Mouse (Mus musculus) neural tube, embryonic 12.5 days (tissue): ENCODE results near the gene Chic2. TPM values are rescaled to one million over a fixed set of nuclear protein-coding genes. Genes with fewer than 3 reads are reported as not detected.

Experiments
- ATAC-seq: fragments of 200-750 bp; cut with Nextera tagmentation; 2 replicates; pipeline ENCODE4 v1.8.0; 2017; ENCODE audit warnings: low read depth, mild to moderate bottlenecking, moderate TSS enrichment, moderate library complexity; ENCODE audit not compliant: low FRiP score
- H3K27ac ChIP-seq: fragments of 300-500 bp; sonication (generic); 2 replicates; pipeline ENCODE4 v1.5.1; 2016
- H3K27me3 ChIP-seq: fragments of 300-500 bp; sonication (generic); replicated peaks from 2 replicates; pipeline ENCODE4 v1.6.1; 2016; ENCODE audit warnings: mild to moderate bottlenecking
- H3K36me3 ChIP-seq: fragments of 300-500 bp; sonication (generic); 2 replicates; pipeline ENCODE4 v1.6.1; 2016; ENCODE audit warnings: mild to moderate bottlenecking
- H3K4me1 ChIP-seq: fragments of 300-500 bp; sonication (generic); 2 replicates; pipeline ENCODE4 v1.6.1; 2016
- H3K4me2 ChIP-seq: fragments of 300-500 bp; sonication (generic); replicated peaks from 2 replicates; pipeline ENCODE4 v1.6.1; 2016; ENCODE audit warnings: mild to moderate bottlenecking
- H3K4me3 ChIP-seq: fragments of 300-500 bp; sonication (generic); 2 replicates; pipeline ENCODE4 v1.5.1; 2016
- H3K9ac ChIP-seq: fragments of 300-500 bp; sonication (generic); 2 replicates; pipeline ENCODE4 v1.6.1; 2016; ENCODE audit warnings: mild to moderate bottlenecking
- H3K9me3 ChIP-seq: fragments of 300-500 bp; sonication (generic); 2 replicates; pipeline ENCODE4 v1.6.1; 2016; ENCODE audit warnings: mild to moderate bottlenecking
- WGBS: fragments of 180-500 bp; shearing (Covaris S2); methylation state at CpG from one replicate; pipeline ENCODE4 v1.1.7; 2016; 5-methylcytosine and 5-hydroxymethylcytosine counted together
- polyA plus RNA-seq: library from polyadenylated mRNA; unstranded; fragments of >200 nt; fragmentation: Nextera tagmentation; extraction: Ambion mirVana; gene quantifications from 2 replicates; pipeline ENCODE4 v1.2.1, GENCODE M21; 2016

Chic2 gene
- polyA plus RNA-seq, 1 experiment from 2014 or later = 53.6 TPM

- Histone ChIP-seq H3K4me3 (peak within 1 kb of the TSS; percentile 39), H3K27me3 (peaks cover 91% of the 10 kb centered on the region), H3K4me1 (peaks cover 61% of the 10 kb centered on the region), H3K9me3 (no peaks in the 10 kb centered on the region), H3K4me2 (peak within 1 kb of the TSS; percentile 65), H3K36me3 (no peaks in the 10 kb centered on the region), H3K9ac (peak within 1 kb of the TSS; percentile 56), H3K27ac (no peak within 1 kb of the TSS)
- under 1% methylated on average over 40 of the region's 41 CpGs for WGBS
- ATAC-seq = peak; percentile 54
These were observed 30.9 kb upstream of the Chic2 start, which contains the start of gene Gsx2 for GRCm38 (mm10) chr5:75075383-75075941. Gene Gsx2, plus strand, starts transcription at chr5:75075601.

- H3K4me2 ChIP-seq = peak overlapping the region; percentile 65
- H3K4me1 ChIP-seq = peaks cover 67% of the 10 kb centered on the region
- H3K4me3 ChIP-seq = peak overlapping the region; percentile 39; the same call in 1 of the 2 replicates
- no peak overlapping the region for H3K9ac ChIP-seq
- no peaks in the 10 kb centered on the region for H3K9me3 ChIP-seq
- peaks cover 90% of the 10 kb centered on the region for H3K27me3 ChIP-seq
- no peak for ATAC-seq
- H3K36me3 ChIP-seq = no peaks in the 10 kb centered on the region
- WGBS = 6% methylated on average over 15 of the region's 15 CpGs
- H3K27ac ChIP-seq = no peak overlapping the region
These were observed 30.2 kb upstream of the Chic2 start for GRCm38 (mm10) chr5:75074537-75075382.

GRCm38 (mm10) chr5:75074132-75074531 is 29.6 kb upstream of the Chic2 start:
- Histone ChIP-seq H3K36me3 (no peaks in the 10 kb centered on the region), H3K4me2 (no peak overlapping the region), H3K9me3 (no peaks in the 10 kb centered on the region), H3K4me1 (peaks cover 66% of the 10 kb centered on the region), H3K9ac (no peak overlapping the region), H3K4me3 (no peak overlapping the region), H3K27me3 (peaks cover 89% of the 10 kb centered on the region), H3K27ac (no peak overlapping the region)
- 0% methylated on average over 4 of the region's 4 CpGs for WGBS
- no peak for ATAC-seq

- peaks cover 89% of the 10 kb centered on the region for H3K27me3 ChIP-seq
- no peak overlapping the region for H3K27ac ChIP-seq
- H3K4me2 ChIP-seq = no peak overlapping the region
- ATAC-seq = no peak
- 9% methylated on average over 3 of the region's 3 CpGs for WGBS
- no peaks in the 10 kb centered on the region for H3K9me3 ChIP-seq
- no peak overlapping the region for H3K4me3 ChIP-seq
- no peak overlapping the region for H3K9ac ChIP-seq
- no peaks in the 10 kb centered on the region for H3K36me3 ChIP-seq
- H3K4me1 ChIP-seq = peaks cover 66% of the 10 kb centered on the region
These were observed 29.1 kb upstream of the Chic2 start for GRCm38 (mm10) chr5:75073684-75074083.

GRCm38 (mm10) chr5:75073167-75073566 is 28.6 kb upstream of the Chic2 start:
- Histone ChIP-seq H3K36me3 (no peaks in the 10 kb centered on the region), H3K4me3 (no peak overlapping the region), H3K9ac (no peak overlapping the region), H3K27me3 (peaks cover 89% of the 10 kb centered on the region), H3K4me2 (no peak overlapping the region), H3K9me3 (no peaks in the 10 kb centered on the region), H3K4me1 (peaks cover 66% of the 10 kb centered on the region), H3K27ac (no peak overlapping the region)
- ATAC-seq = no peak
- 24% methylated on average over 1 of the region's 1 CpGs for WGBS

GRCm38 (mm10) chr5:75072532-75072931 is 28.0 kb upstream of the Chic2 start:
- WGBS = 2% methylated on average over 4 of the region's 4 CpGs
- no peak for ATAC-seq
- peaks cover 91% of the 10 kb centered on the region for H3K27me3 ChIP-seq
- H3K27ac ChIP-seq = no peak overlapping the region
- H3K36me3 ChIP-seq = no peaks in the 10 kb centered on the region
- H3K4me3 ChIP-seq = no peak overlapping the region
- H3K9ac ChIP-seq = no peak overlapping the region
- peaks cover 66% of the 10 kb centered on the region for H3K4me1 ChIP-seq
- H3K9me3 ChIP-seq = no peaks in the 10 kb centered on the region
- peak overlapping the region; percentile 10; the same call in 1 of the 2 replicates for H3K4me2 ChIP-seq

- peaks cover 72% of the 10 kb centered on the region for H3K4me1 ChIP-seq
These were observed 27.4 kb upstream of the Chic2 start for GRCm38 (mm10) chr5:75071951-75072350.

GRCm38 (mm10) chr5:75070656-75071375 is 26.2 kb upstream of the Chic2 start:
- Histone ChIP-seq H3K9me3 (no peaks in the 10 kb centered on the region), H3K27me3 (peaks cover 90% of the 10 kb centered on the region), H3K4me2 (peak overlapping the region; percentile 37), H3K27ac (no peak overlapping the region), H3K9ac (no peak overlapping the region), H3K4me1 (peaks cover 65% of the 10 kb centered on the region), H3K4me3 (no peak overlapping the region), H3K36me3 (no peaks in the 10 kb centered on the region)
- WGBS = under 1% methylated on average over 23 of the region's 23 CpGs
- peak; percentile 31; the same call in 1 of the 2 replicates for ATAC-seq

More at GRCm38 (mm10) chr5:75071951-75072350, 27.4 kb upstream of the Chic2 start:
- H3K27ac ChIP-seq = no peak overlapping the region
- H3K4me2 ChIP-seq = peak overlapping the region; percentile 10; the same call in 1 of the 2 replicates
- no peak overlapping the region for H3K9ac ChIP-seq
- H3K4me3 ChIP-seq = no peak overlapping the region
- no peak for ATAC-seq
- peaks cover 91% of the 10 kb centered on the region for H3K27me3 ChIP-seq
- under 1% methylated on average over 10 of the region's 10 CpGs for whole genome bisulfite sequencing
- no peaks in the 10 kb centered on the region for H3K36me3 ChIP-seq
- no peaks in the 10 kb centered on the region for H3K9me3 ChIP-seq

GRCm38 (mm10) chr5:75070132-75070531 is 25.6 kb upstream of the Chic2 start:
- peaks cover 86% of the 10 kb centered on the region for H3K27me3 ChIP-seq
- peaks cover 59% of the 10 kb centered on the region for H3K4me1 ChIP-seq
- H3K9ac ChIP-seq = no peak overlapping the region
- H3K9me3 ChIP-seq = no peaks in the 10 kb centered on the region
- H3K4me2 ChIP-seq = peak overlapping the region; percentile 37
- ATAC-seq = peak; percentile 65
- no peak overlapping the region for H3K4me3 ChIP-seq
- H3K36me3 ChIP-seq = no peaks in the 10 kb centered on the region
- WGBS = 0% methylated on average over 13 of the region's 13 CpGs
- H3K27ac ChIP-seq = no peak overlapping the region

GRCm38 (mm10) chr5:75067125-75067756 is 22.7 kb upstream of the Chic2 start:
- H3K4me2 ChIP-seq = peak overlapping the region; percentile 84
- peak overlapping the region; percentile 41 for H3K4me3 ChIP-seq
- no peaks in the 10 kb centered on the region for H3K9me3 ChIP-seq
- H3K27ac ChIP-seq = no peak overlapping the region
- 0 out of 2 replicates have a peak overlapping the region, but pooled peaks have one; percentile 33 for H3K9ac ChIP-seq
- H3K36me3 ChIP-seq = no peaks in the 10 kb centered on the region
- H3K27me3 ChIP-seq = peaks cover 57% of the 10 kb centered on the region
- no peak; the same call in 1 of the 2 replicates for ATAC-seq
- under 1% methylated on average over 30 of the region's 30 CpGs for WGBS
- H3K4me1 ChIP-seq = peaks cover 31% of the 10 kb centered on the region

- 2% methylated on average over 10 of the region's 10 CpGs for WGBS
- Histone ChIP-seq H3K4me1 (peaks cover 26% of the 10 kb centered on the region), H3K9me3 (no peaks in the 10 kb centered on the region), H3K4me2 (peak overlapping the region; percentile 84), H3K27me3 (peaks cover 52% of the 10 kb centered on the region), H3K36me3 (no peaks in the 10 kb centered on the region), H3K9ac (no peak overlapping the region), H3K27ac (no peak overlapping the region), H3K4me3 (peak overlapping the region; percentile 41)
- ATAC-seq = no peak
These were observed 22.1 kb upstream of the Chic2 start for GRCm38 (mm10) chr5:75066715-75067114.
